Mouse (Mus musculus) forebrain, embryonic 10.5 days (tissue): ENCODE results near the gene Sgms2. TPM values are rescaled to one million over a fixed set of nuclear protein-coding genes. Genes with fewer than 3 reads are reported as not detected.

ENCODE experiments used
- DNase-seq: peaks from one replicate; pipeline ENCODE4 v3.0.0-alpha.2; 2017; ENCODE audit warnings: low spot score; ENCODE audit errors: extremely low spot score
- H3K27ac ChIP-seq: fragments of 300-500 bp; sonication (generic); 2 replicates; pipeline ENCODE4 v1.5.1; 2016; ENCODE audit warnings: mild to moderate bottlenecking
- H3K27me3 ChIP-seq: fragments of 300-500 bp; sonication (generic); 2 replicates; pipeline ENCODE4 v1.6.1; 2016; ENCODE audit warnings: mild to moderate bottlenecking; ENCODE audit not compliant: poor library complexity, severe bottlenecking
- H3K36me3 ChIP-seq: fragments of 300-500 bp; sonication (generic); replicated peaks from 2 replicates; pipeline ENCODE4 v1.6.1; 2016; ENCODE audit warnings: mild to moderate bottlenecking, moderate library complexity
- H3K4me1 ChIP-seq: fragments of 300-500 bp; sonication (generic); 2 replicates; pipeline ENCODE4 v1.6.1; 2016
- H3K4me3 ChIP-seq: fragments of 300-500 bp; sonication (generic); 2 replicates; pipeline ENCODE4 v1.5.1; 2016; ENCODE audit warnings: mild to moderate bottlenecking, moderate library complexity
- H3K9me3 ChIP-seq: fragments of 300-500 bp; sonication (generic); 2 replicates; pipeline ENCODE4 v1.6.1; 2016; ENCODE audit warnings: mild to moderate bottlenecking, moderate library complexity
- WGBS: fragments of 180-500 bp; shearing (Covaris S2); methylation state at CpG from one replicate; pipeline ENCODE4 v1.1.7; 2016; 5-methylcytosine and 5-hydroxymethylcytosine counted together
- polyA plus RNA-seq: library from polyadenylated mRNA; unstranded; fragments of >200 nt; fragmentation: Nextera tagmentation; extraction: Ambion mirVana; gene quantifications from 2 replicates; pipeline ENCODE4 v1.2.1, GENCODE M21; 2016

Sgms2 gene
- polyA plus RNA-seq, 1 experiment from 2014 or later, result 1.0 TPM

- peaks cover 19% of the 10 kb centered on the region for H3K27me3 ChIP-seq
- H3K9me3 ChIP-seq, result no peaks in the 10 kb centered on the region
- H3K27ac ChIP-seq, result no peak overlapping the region
- no peak for DNase-seq
- no peaks in the 10 kb centered on the region for H3K36me3 ChIP-seq
- peaks cover 32% of the 10 kb centered on the region for H3K4me1 ChIP-seq
- WGBS, result 73% methylated on average over 17 of the region's 17 CpGs
- no peak overlapping the region for H3K4me3 ChIP-seq
Measured at GRCm38 (mm10) chr3:131481976-131482712, 9.1 kb downstream of the Sgms2 start.

- peaks cover 16% of the 10 kb centered on the region; the same call in 1 of the 2 replicates for H3K27me3 ChIP-seq
- H3K27ac ChIP-seq, result no peak overlapping the region
- 67% methylated on average over 3 of the region's 3 CpGs for WGBS
- no peaks in the 10 kb centered on the region for H3K9me3 ChIP-seq
- H3K4me1 ChIP-seq, result peaks cover 22% of the 10 kb centered on the region
- H3K4me3 ChIP-seq, result no peak overlapping the region
- H3K36me3 ChIP-seq, result no peaks in the 10 kb centered on the region
- no peak for DNase-seq
Measured at GRCm38 (mm10) chr3:131480659-131481058, 10.6 kb downstream of the Sgms2 start.

- no peak for DNase-seq
- no peak overlapping the region for H3K27ac ChIP-seq
- H3K9me3 ChIP-seq, result no peaks in the 10 kb centered on the region
- no peaks in the 10 kb centered on the region for H3K36me3 ChIP-seq
- peaks cover 18% of the 10 kb centered on the region for H3K4me1 ChIP-seq
- WGBS, result 88% methylated on average over 3 of the region's 3 CpGs
- H3K4me3 ChIP-seq, result no peak overlapping the region
- H3K27me3 ChIP-seq, result peaks cover 16% of the 10 kb centered on the region; the same call in 1 of the 2 replicates
Measured at GRCm38 (mm10) chr3:131479415-131479814, 11.8 kb downstream of the Sgms2 start.

- Histone ChIP-seq H3K27me3 (no peaks in the 10 kb centered on the region), H3K4me3 (no peak overlapping the region), H3K4me1 (peaks cover 19% of the 10 kb centered on the region), H3K9me3 (no peaks in the 10 kb centered on the region), H3K27ac (no peak overlapping the region), H3K36me3 (no peaks in the 10 kb centered on the region)
- WGBS, result 94% methylated on average over 10 of the region's 10 CpGs
- no peak for DNase-seq
Measured at GRCm38 (mm10) chr3:131476002-131476401, 15.2 kb downstream of the Sgms2 start.

GRCm38 (mm10) chr3:131474526-131474925 lies 16.7 kb downstream of the Sgms2 start:
- H3K4me3 ChIP-seq, result no peak overlapping the region
- no peaks in the 10 kb centered on the region for H3K27me3 ChIP-seq
- H3K36me3 ChIP-seq, result no peaks in the 10 kb centered on the region
- H3K27ac ChIP-seq, result no peak overlapping the region
- DNase-seq, result no peak
- no peaks in the 10 kb centered on the region for H3K9me3 ChIP-seq
- whole genome bisulfite sequencing, result 82% methylated on average over 13 of the region's 13 CpGs
- H3K4me1 ChIP-seq, result peaks cover 30% of the 10 kb centered on the region

GRCm38 (mm10) chr3:131473496-131473895 lies 17.7 kb downstream of the Sgms2 start:
- H3K27ac ChIP-seq, result no peak overlapping the region
- no peaks in the 10 kb centered on the region for H3K36me3 ChIP-seq
- no peaks in the 10 kb centered on the region for H3K27me3 ChIP-seq
- WGBS, result 27% methylated on average over 1 of the region's 1 CpGs
- peaks cover 32% of the 10 kb centered on the region for H3K4me1 ChIP-seq
- no peak for DNase-seq
- no peaks in the 10 kb centered on the region for H3K9me3 ChIP-seq
- no peak overlapping the region for H3K4me3 ChIP-seq

GRCm38 (mm10) chr3:131471836-131472235 lies 19.4 kb downstream of the Sgms2 start:
- peak; percentile 24 for DNase-seq
- peaks cover 32% of the 10 kb centered on the region for H3K4me1 ChIP-seq
- no peak overlapping the region for H3K27ac ChIP-seq
- no peaks in the 10 kb centered on the region for H3K9me3 ChIP-seq
- H3K27me3 ChIP-seq, result no peaks in the 10 kb centered on the region
- WGBS, result 45% methylated on average over 6 of the region's 6 CpGs
- H3K36me3 ChIP-seq, result no peaks in the 10 kb centered on the region
- H3K4me3 ChIP-seq, result no peak overlapping the region

GRCm38 (mm10) chr3:131471435-131471834 lies 19.8 kb downstream of the Sgms2 start:
- H3K27me3 ChIP-seq, result no peaks in the 10 kb centered on the region
- H3K9me3 ChIP-seq, result no peaks in the 10 kb centered on the region
- no peaks in the 10 kb centered on the region for H3K36me3 ChIP-seq
- H3K27ac ChIP-seq, result no peak overlapping the region
- no peak for DNase-seq
- H3K4me1 ChIP-seq, result peaks cover 32% of the 10 kb centered on the region
- 72% methylated on average over 11 of the region's 11 CpGs for WGBS
- H3K4me3 ChIP-seq, result no peak overlapping the region

GRCm38 (mm10) chr3:131470837-131471236 lies 20.4 kb downstream of the Sgms2 start:
- peak; percentile 61 for DNase-seq
- H3K4me1 ChIP-seq, result peaks cover 32% of the 10 kb centered on the region
- H3K9me3 ChIP-seq, result no peaks in the 10 kb centered on the region
- no peak overlapping the region for H3K27ac ChIP-seq
- H3K4me3 ChIP-seq, result no peak overlapping the region
- no peaks in the 10 kb centered on the region for H3K27me3 ChIP-seq
- no peaks in the 10 kb centered on the region for H3K36me3 ChIP-seq
- 47% methylated on average over 9 of the region's 9 CpGs for WGBS

- WGBS, result 14% methylated on average over 3 of the region's 3 CpGs
- H3K9me3 ChIP-seq, result no peaks in the 10 kb centered on the region
- H3K4me3 ChIP-seq, result no peak overlapping the region
- no peaks in the 10 kb centered on the region for H3K27me3 ChIP-seq
- H3K4me1 ChIP-seq, result peaks cover 32% of the 10 kb centered on the region
- H3K36me3 ChIP-seq, result no peaks in the 10 kb centered on the region
- DNase-seq, result no peak
- no peak overlapping the region for H3K27ac ChIP-seq
Measured at GRCm38 (mm10) chr3:131469636-131470035, 21.6 kb downstream of the Sgms2 start.

- H3K27ac ChIP-seq, result no peak overlapping the region
- 89% methylated on average over 6 of the region's 6 CpGs for WGBS
- H3K9me3 ChIP-seq, result no peaks in the 10 kb centered on the region
- H3K4me3 ChIP-seq, result no peak overlapping the region
- no peaks in the 10 kb centered on the region for H3K36me3 ChIP-seq
- H3K27me3 ChIP-seq, result no peaks in the 10 kb centered on the region
- H3K4me1 ChIP-seq, result peaks cover 16% of the 10 kb centered on the region
- DNase-seq, result no peak
Measured at GRCm38 (mm10) chr3:131466371-131466770, 24.8 kb downstream of the Sgms2 start.

GRCm38 (mm10) chr3:131465536-131466260 lies 25.5 kb downstream of the Sgms2 start:
- DNase-seq, result no peak

GRCm38 (mm10) chr3:131372996-131373395 lies 118.2 kb downstream of the Sgms2 start:
- Histone ChIP-seq H3K4me1 (no peaks in the 10 kb centered on the region), H3K9me3 (no peaks in the 10 kb centered on the region), H3K36me3 (no peaks in the 10 kb centered on the region), H3K27me3 (no peaks in the 10 kb centered on the region), H3K4me3 (no peak overlapping the region), H3K27ac (no peak overlapping the region)
- 89% methylated on average over 7 of the region's 7 CpGs for WGBS
- DNase-seq, result no peak

More at GRCm38 (mm10) chr3:131465536-131466260, 25.5 kb downstream of the Sgms2 start:
- Histone ChIP-seq H3K4me1 (peaks cover 9% of the 10 kb centered on the region), H3K9me3 (no peaks in the 10 kb centered on the region), H3K27ac (no peak overlapping the region), H3K4me3 (no peak overlapping the region), H3K36me3 (no peaks in the 10 kb centered on the region), H3K27me3 (no peaks in the 10 kb centered on the region)
- 90% methylated on average over 3 of the region's 3 CpGs for WGBS
